Mouse (Mus musculus): ENCODE measurements at regions not wholly inside any gene's neighbourhood (a gene's known extent, or its start where the extent isn't known, plus 50 kb on each side); places are given as distances from the start of the nearest gene placed in this dataset.

DNA sequence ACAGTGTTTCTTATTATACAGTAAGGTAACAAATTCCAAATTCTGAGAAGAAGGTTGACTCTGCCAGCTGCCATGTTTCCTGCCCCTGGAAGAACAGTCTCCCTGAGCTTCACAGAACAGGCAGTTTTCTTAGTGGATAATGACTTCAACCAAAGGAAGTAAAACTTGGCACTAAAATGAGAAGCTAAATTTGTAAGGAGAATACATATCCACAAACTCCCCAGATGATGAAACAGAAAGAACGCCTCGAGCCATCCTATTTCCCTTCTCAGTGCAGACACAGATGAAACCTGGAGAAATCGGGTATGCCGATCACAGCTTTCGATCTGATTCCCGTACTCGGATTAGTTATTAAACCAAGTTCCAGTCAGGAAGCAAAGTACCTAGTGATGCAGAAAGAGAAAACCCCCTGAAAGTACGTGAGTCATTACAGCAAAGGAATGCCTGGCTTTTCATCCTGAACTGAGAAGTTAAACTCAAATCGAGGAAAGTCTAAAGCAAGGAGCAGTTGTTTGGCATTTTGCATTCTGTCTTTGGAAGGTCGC is 143.7 kb downstream of the Nsun3 start:
- Histone ChIP-seq H3K36me3 (ENCODE audit: control insufficient read depth, insufficient read depth, low read length) (no peaks in the 10 kb centered on the region), H3K4me1 (replicated peaks; ENCODE audit: control insufficient read depth, insufficient read depth, low read length) (no peaks in the 10 kb centered on the region), H3K27me3 (ENCODE audit: control insufficient read depth, insufficient read depth, low read length) (no peaks in the 10 kb centered on the region), H3K4me2 (replicated peaks; ENCODE audit: low read depth, low read length) (no peak overlapping the region), H3K9ac (ENCODE audit: low read depth, low read length) (no peak overlapping the region), H3K4me3 (ENCODE audit: low read depth, low read length) (no peak overlapping the region), H3K9me3 (ENCODE audit: control insufficient read depth, low read length) (no peaks in the 10 kb centered on the region), H3K27ac (ENCODE audit: low read depth, low read length) (no peak overlapping the region)
- DNase-seq (ENCODE audit: low spot score) = no peak
- no peak for ATAC-seq (ENCODE audit: low FRiP score)
- 82% methylated on average over 10 of the region's 10 CpGs for WGBS

DNA sequence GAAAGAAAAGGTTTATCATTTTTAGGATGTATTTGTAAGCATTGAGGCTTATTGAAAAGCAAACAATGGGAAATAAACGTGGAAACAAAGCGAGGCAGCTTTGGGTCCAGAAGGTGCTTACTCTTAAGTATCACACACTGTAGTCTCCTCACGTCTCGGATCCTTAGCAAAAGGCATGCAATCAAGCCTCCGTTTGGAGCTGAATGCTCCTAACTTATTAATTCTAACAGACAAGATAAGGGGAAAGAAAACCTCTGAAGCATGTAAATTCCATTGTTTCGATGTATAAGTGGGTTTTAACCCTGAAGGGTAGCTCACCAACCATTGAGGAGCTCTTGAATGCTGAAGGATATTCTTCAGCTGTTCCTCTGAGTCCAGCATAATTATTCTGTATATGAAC is 162.7 kb downstream of the Nsun3 start:
- H3K27me3 ChIP-seq (ENCODE audit: control insufficient read depth, insufficient read depth, low read length) = no peaks in the 10 kb centered on the region
- H3K4me2 ChIP-seq (replicated peaks; ENCODE audit: low read depth, low read length) = no peak overlapping the region
- no peak overlapping the region for H3K27ac ChIP-seq (ENCODE audit: low read depth, low read length)
- no peak for DNase-seq (ENCODE audit: low spot score)
- 62% methylated on average over 6 of the region's 6 CpGs for WGBS
- no peak overlapping the region for H3K9ac ChIP-seq (ENCODE audit: low read depth, low read length)
- H3K4me3 ChIP-seq (ENCODE audit: low read depth, low read length) = no peak overlapping the region
- H3K36me3 ChIP-seq (ENCODE audit: control insufficient read depth, insufficient read depth, low read length) = no peaks in the 10 kb centered on the region
- H3K4me1 ChIP-seq (replicated peaks; ENCODE audit: control insufficient read depth, insufficient read depth, low read length) = no peaks in the 10 kb centered on the region
- peak; percentile 62; the same call in 1 of the 2 replicates for ATAC-seq (ENCODE audit: low FRiP score)
- no peaks in the 10 kb centered on the region for H3K9me3 ChIP-seq (ENCODE audit: control insufficient read depth, low read length)

DNA sequence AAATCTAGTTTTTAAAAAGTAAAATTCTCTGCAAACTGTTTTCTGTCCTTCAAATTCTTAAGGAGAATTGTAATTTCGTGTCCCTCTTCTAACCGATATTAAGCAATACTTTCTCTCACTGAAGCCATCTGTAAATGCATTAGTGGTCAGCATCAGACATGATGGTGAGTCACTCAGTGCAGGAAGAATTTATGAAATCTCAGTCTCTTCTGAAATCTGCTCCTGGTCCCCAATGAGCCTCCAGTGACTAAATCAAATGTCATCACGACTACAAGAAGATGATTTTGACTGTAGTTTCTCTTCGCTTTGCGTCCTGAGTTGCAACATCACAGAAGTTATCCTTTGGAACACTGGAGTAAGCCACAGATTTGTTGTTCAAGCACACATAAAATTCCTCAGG is 175.7 kb downstream of the Nsun3 start:
- Histone ChIP-seq H3K9ac (ENCODE audit: low read depth, low read length) (no peak overlapping the region), H3K27ac (ENCODE audit: low read depth, low read length) (no peak overlapping the region), H3K4me1 (replicated peaks; ENCODE audit: control insufficient read depth, insufficient read depth, low read length) (no peaks in the 10 kb centered on the region), H3K9me3 (ENCODE audit: control insufficient read depth, low read length) (no peaks in the 10 kb centered on the region), H3K27me3 (ENCODE audit: control insufficient read depth, insufficient read depth, low read length) (no peaks in the 10 kb centered on the region), H3K36me3 (ENCODE audit: control insufficient read depth, insufficient read depth, low read length) (no peaks in the 10 kb centered on the region), H3K4me3 (ENCODE audit: low read depth, low read length) (no peak overlapping the region), H3K4me2 (replicated peaks; ENCODE audit: low read depth, low read length) (no peak overlapping the region)
- ATAC-seq (ENCODE audit: low FRiP score) = no peak
- 90% methylated on average over 5 of the region's 5 CpGs for WGBS
- no peak for DNase-seq (ENCODE audit: low spot score)

DNA sequence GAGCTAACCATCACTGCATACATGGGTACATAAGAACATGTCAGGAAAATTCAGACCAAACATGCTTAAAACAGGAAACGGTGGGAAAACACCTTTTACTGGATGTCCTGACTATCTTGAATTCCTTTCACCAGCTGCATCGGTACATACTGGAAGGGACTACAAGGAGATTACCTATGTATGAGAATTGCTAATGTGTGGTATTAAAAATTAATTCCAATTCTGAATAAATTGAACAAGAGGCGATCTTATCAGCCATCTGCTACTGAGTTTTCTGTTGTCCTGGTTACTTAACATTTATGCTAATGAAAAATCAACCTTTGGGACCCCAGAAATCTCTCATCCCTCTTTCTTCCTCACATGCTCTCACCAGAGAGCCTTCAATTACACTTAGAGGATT is 178.0 kb downstream of the Nsun3 start:
- H3K4me3 ChIP-seq (ENCODE audit: low read depth, low read length) = no peak overlapping the region
- no peaks in the 10 kb centered on the region for H3K36me3 ChIP-seq (ENCODE audit: control insufficient read depth, insufficient read depth, low read length)
- H3K9ac ChIP-seq (ENCODE audit: low read depth, low read length) = no peak overlapping the region
- WGBS = 88% methylated on average over 3 of the region's 3 CpGs
- no peak overlapping the region for H3K4me2 ChIP-seq (replicated peaks; ENCODE audit: low read depth, low read length)
- no peaks in the 10 kb centered on the region for H3K4me1 ChIP-seq (replicated peaks; ENCODE audit: control insufficient read depth, insufficient read depth, low read length)
- no peak overlapping the region for H3K27ac ChIP-seq (ENCODE audit: low read depth, low read length)
- H3K9me3 ChIP-seq (ENCODE audit: control insufficient read depth, low read length) = no peaks in the 10 kb centered on the region
- ATAC-seq (ENCODE audit: low FRiP score) (no peak), DNase-seq (ENCODE audit: low spot score) (no peak)
- H3K27me3 ChIP-seq (ENCODE audit: control insufficient read depth, insufficient read depth, low read length) = no peaks in the 10 kb centered on the region

DNA sequence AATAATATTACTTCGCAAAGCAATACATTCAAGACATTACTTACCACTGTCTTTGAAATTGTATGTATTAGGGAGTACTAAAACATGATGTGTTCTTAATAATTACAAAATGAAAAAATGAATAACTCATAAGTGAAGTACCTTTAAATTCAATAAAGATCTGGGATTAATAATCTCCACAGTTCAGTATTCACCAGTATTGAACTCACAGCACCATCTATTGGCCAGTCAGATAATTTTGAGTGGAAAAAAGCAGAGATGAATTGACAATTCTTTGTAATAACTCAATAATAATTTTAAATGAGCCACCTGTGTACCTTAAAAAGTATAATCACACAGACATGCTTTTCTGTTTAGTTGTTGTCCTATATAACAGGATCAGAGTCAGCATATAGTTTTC is 180.7 kb downstream of the Nsun3 start:
- Histone ChIP-seq H3K27me3 (ENCODE audit: control insufficient read depth, insufficient read depth, low read length) (no peaks in the 10 kb centered on the region), H3K27ac (ENCODE audit: low read depth, low read length) (no peak overlapping the region), H3K9me3 (ENCODE audit: control insufficient read depth, low read length) (no peaks in the 10 kb centered on the region), H3K4me1 (replicated peaks; ENCODE audit: control insufficient read depth, insufficient read depth, low read length) (no peaks in the 10 kb centered on the region), H3K36me3 (ENCODE audit: control insufficient read depth, insufficient read depth, low read length) (no peaks in the 10 kb centered on the region), H3K9ac (ENCODE audit: low read depth, low read length) (no peak overlapping the region), H3K4me3 (ENCODE audit: low read depth, low read length) (no peak overlapping the region), H3K4me2 (replicated peaks; ENCODE audit: low read depth, low read length) (no peak overlapping the region)
- no peak for ATAC-seq (ENCODE audit: low FRiP score)
- 91% methylated on average over 1 of the region's 1 CpGs for WGBS
- no peak for DNase-seq (ENCODE audit: low spot score)

DNA sequence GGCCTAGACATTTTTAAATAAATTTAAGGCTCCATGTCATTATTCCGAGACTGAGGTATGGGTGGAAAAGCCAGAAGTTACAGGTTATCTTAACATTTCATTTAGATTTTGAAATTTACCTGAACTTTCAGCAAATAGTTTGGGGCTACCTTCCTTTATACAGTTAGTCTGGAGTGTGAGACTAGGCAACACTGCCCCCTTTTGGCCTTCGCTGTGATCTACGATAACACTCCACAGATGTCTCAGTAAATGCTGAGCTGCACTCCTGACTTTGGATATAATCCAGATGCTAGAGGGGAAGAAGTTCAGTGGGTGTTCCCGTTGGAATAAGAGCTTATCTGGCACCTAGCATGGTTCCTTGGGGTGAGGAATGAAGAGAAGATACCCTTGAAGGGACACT is 224.6 kb downstream of the Nsun3 start:
- peak; percentile 63 for DNase-seq (ENCODE audit: low spot score)
- Histone ChIP-seq H3K9ac (ENCODE audit: low read depth, low read length) (no peak overlapping the region), H3K27ac (ENCODE audit: low read depth, low read length) (no peak overlapping the region), H3K36me3 (ENCODE audit: control insufficient read depth, insufficient read depth, low read length) (no peaks in the 10 kb centered on the region), H3K4me3 (ENCODE audit: low read depth, low read length) (no peak overlapping the region), H3K27me3 (ENCODE audit: control insufficient read depth, insufficient read depth, low read length) (no peaks in the 10 kb centered on the region), H3K4me2 (replicated peaks; ENCODE audit: low read depth, low read length) (no peak overlapping the region), H3K4me1 (replicated peaks; ENCODE audit: control insufficient read depth, insufficient read depth, low read length) (no peaks in the 10 kb centered on the region), H3K9me3 (ENCODE audit: control insufficient read depth, low read length) (no peaks in the 10 kb centered on the region)
- WGBS = 44% methylated on average over 4 of the region's 4 CpGs
- ATAC-seq (ENCODE audit: low FRiP score) = peak; percentile 63; the same call in 1 of the 2 replicates

DNA sequence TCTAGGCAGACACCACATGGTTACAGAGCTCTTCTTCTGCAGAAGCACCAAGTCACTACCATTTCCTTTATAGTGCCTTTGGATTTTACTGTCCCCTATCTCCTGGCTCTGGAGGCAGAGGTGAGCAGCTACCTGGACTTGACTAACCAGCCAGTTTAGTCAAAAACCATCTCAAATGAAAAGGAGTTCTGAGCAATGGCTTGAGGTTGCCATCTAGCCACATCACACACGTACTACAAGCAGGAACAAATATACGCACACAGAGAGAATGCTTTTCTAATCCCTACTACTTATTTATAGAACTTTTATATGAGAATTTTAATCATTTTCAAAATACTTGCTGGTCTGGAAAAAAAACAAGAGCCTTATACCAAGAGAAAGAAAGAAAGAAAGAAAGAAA is 243.5 kb downstream of the Nsun3 start:
- Histone ChIP-seq H3K4me2 (replicated peaks; ENCODE audit: low read depth, low read length) (no peak overlapping the region), H3K27ac (ENCODE audit: low read depth, low read length) (no peak overlapping the region), H3K36me3 (ENCODE audit: control insufficient read depth, insufficient read depth, low read length) (no peaks in the 10 kb centered on the region), H3K9me3 (ENCODE audit: control insufficient read depth, low read length) (no peaks in the 10 kb centered on the region), H3K4me1 (replicated peaks; ENCODE audit: control insufficient read depth, insufficient read depth, low read length) (no peaks in the 10 kb centered on the region), H3K4me3 (ENCODE audit: low read depth, low read length) (no peak overlapping the region), H3K9ac (ENCODE audit: low read depth, low read length) (no peak overlapping the region), H3K27me3 (ENCODE audit: control insufficient read depth, insufficient read depth, low read length) (no peaks in the 10 kb centered on the region)
- ATAC-seq (ENCODE audit: low FRiP score) (no peak), DNase-seq (ENCODE audit: low spot score) (no peak)
- 82% methylated on average over 2 of the region's 2 CpGs for WGBS

DNA sequence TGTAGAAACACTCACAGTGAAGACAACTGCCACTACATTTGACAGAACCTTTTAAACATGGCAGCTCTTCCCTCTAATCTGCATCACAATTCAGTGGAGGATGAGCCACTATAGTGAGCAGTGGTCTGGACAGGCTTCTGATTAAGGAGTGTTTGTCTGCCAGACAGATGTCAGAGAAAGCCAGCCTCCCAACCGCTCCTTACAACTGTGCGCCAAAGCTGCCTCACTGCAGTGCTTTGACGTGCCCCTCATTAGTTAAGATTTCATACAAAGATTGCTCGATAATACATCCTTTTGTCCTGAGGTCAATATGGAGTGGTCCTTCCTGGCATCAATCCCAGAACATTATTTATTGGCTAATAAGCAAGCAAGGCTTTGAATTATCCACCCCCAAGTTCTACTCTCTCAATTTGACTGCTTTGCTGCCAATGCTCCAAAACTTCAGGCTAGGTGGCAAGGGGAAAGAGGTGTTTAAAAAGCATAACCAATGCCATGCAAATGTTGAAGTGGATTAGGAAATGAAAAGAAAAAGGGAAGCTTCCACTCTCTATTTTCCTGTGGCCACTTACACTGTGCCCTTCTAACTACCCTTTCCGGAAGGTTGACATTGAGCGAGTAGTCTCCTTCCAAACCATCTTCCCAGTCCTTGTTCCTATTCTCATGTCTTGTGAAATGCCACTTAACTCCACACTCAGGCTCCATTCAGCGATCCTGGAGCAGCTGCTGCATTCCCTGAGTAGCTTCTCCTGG is 248.7 kb downstream of the Nsun3 start:
- no peaks in the 10 kb centered on the region for H3K36me3 ChIP-seq (ENCODE audit: control insufficient read depth, insufficient read depth, low read length)
- DNase-seq (ENCODE audit: low spot score) (peak; percentile 8), ATAC-seq (ENCODE audit: low FRiP score) (peak; percentile 86)
- no peak overlapping the region for H3K27ac ChIP-seq (ENCODE audit: low read depth, low read length)
- H3K27me3 ChIP-seq (ENCODE audit: control insufficient read depth, insufficient read depth, low read length) = no peaks in the 10 kb centered on the region
- no peak overlapping the region for H3K4me3 ChIP-seq (ENCODE audit: low read depth, low read length)
- no peaks in the 10 kb centered on the region for H3K9me3 ChIP-seq (ENCODE audit: control insufficient read depth, low read length)
- no peak overlapping the region for H3K4me2 ChIP-seq (replicated peaks; ENCODE audit: low read depth, low read length)
- no peaks in the 10 kb centered on the region for H3K4me1 ChIP-seq (replicated peaks; ENCODE audit: control insufficient read depth, insufficient read depth, low read length)
- H3K9ac ChIP-seq (ENCODE audit: low read depth, low read length) = no peak overlapping the region
- 66% methylated on average over 7 of the region's 7 CpGs for WGBS

DNA sequence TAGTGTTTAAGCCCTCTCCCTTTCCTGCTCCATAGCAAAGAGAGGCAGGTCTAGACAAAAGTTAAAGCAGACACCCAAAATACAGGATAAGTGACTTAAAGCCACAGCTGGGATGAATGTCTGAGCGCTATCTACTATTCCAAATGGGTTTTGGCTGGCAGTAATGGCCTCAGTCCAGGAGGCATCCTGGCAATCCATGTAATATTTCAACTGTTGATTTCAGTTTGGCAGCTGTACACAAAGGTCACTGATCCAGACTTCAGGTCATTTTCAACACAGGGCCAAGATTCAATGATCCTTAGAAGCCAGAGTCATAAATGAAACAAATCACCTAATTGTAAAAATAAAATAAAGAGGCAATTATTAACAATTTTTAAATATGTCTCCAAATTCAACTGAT is 277.3 kb downstream of the Nsun3 start:
- Histone ChIP-seq H3K9me3 (ENCODE audit: control insufficient read depth, low read length) (no peaks in the 10 kb centered on the region), H3K27ac (ENCODE audit: low read depth, low read length) (no peak overlapping the region), H3K4me3 (ENCODE audit: low read depth, low read length) (no peak overlapping the region), H3K27me3 (ENCODE audit: control insufficient read depth, insufficient read depth, low read length) (no peaks in the 10 kb centered on the region), H3K4me1 (replicated peaks; ENCODE audit: control insufficient read depth, insufficient read depth, low read length) (no peaks in the 10 kb centered on the region), H3K36me3 (ENCODE audit: control insufficient read depth, insufficient read depth, low read length) (no peaks in the 10 kb centered on the region), H3K9ac (ENCODE audit: low read depth, low read length) (no peak overlapping the region), H3K4me2 (replicated peaks; ENCODE audit: low read depth, low read length) (no peak overlapping the region)
- DNase-seq (ENCODE audit: low spot score) = no peak
- WGBS = 83% methylated on average over 1 of the region's 1 CpGs
- no peak for ATAC-seq (ENCODE audit: low FRiP score)

All from hindbrain, embryonic 11.5 days (tissue).